Mouse (Mus musculus) urinary bladder, postnatal 0 days (tissue): ENCODE results near the gene Men1. TPM values are rescaled to one million over a fixed set of nuclear protein-coding genes. Genes with fewer than 3 reads are reported as not detected.

Experiments used
- microRNA-seq: library from miRNA; unstranded; fragments of <30 nt; microRNA quantifications from one replicate; pipeline ENCODE4, GENCODE M21; 2016
- polyA plus RNA-seq: library from polyadenylated mRNA; unstranded; fragments of >200 nt; fragmentation: Nextera tagmentation; extraction: Ambion mirVana; gene quantifications from 2 replicates; pipeline ENCODE4 v1.2.1, GENCODE M21; 2015

Gene Men1
- polyA plus RNA-seq: 30.0 and 30.7 TPM in 2 replicates

GRCm38 (mm10) chr19:6334673-6335457, at the start of gene Men1:
Men1 (plus strand) TSS chr19:6334979.

GRCm38 (mm10) chr19:6306137-6306551, 28.6 kb upstream of the Men1 start, which contains the start of gene Cdc42bpg:
Cdc42bpg (plus strand) TSS chr19:6306456.

GRCm38 (mm10) chr19:6340524-6341452, 6.0 kb downstream of the Men1 start, which contains the start of gene Map4k2:
Map4k2 (plus strand) TSS chr19:6341135.

GRCm38 (mm10) chr19:6363411-6364240, 28.8 kb downstream of the Men1 start, which contains the start of gene Sf1:
Sf1 (plus strand) TSS chr19:6363690.

GRCm38 (mm10) chr19:6384128-6384527, 49.3 kb downstream of the Men1 start, which contains the start of gene Pygm:
Pygm (plus strand) TSS chr19:6384399.

Small RNAs within 50 kb of the gene (microRNA-seq; reads per million reads assigned to microRNA genes)
- gene Mir6989: not detected

Other genes starting within 250 kb of the Men1 start
- gene Cdca5, start 250.0 kb upstream of the Men1 start, polyA plus RNA-seq: 4.7 and 8.0 TPM in 2 replicates
- gene AC131692.1, start 240.6 kb upstream of the Men1 start, polyA plus RNA-seq: not detected in 2 replicates
- 0.08 TPM in 1 of 2 replicates, not detected in the other for gene Naaladl1, start 229.2 kb upstream of the Men1 start, polyA plus RNA-seq
- 23.3 and 26.6 TPM in 2 replicates for gene Sac3d1, start 216.3 kb upstream of the Men1 start, polyA plus RNA-seq
- gene Snx15, start 206.7 kb upstream of the Men1 start, polyA plus RNA-seq: 14.6 and 15.8 TPM in 2 replicates
- 0.28 and 0.30 TPM in 2 replicates for gene Batf2, start 194.0 kb upstream of the Men1 start, polyA plus RNA-seq
- 54.9 and 59.2 TPM in 2 replicates for gene Arl2, start 193.4 kb upstream of the Men1 start, polyA plus RNA-seq
- not detected in 2 replicates for gene Majin, start 150.6 kb upstream of the Men1 start, polyA plus RNA-seq
- 0.37 and 0.65 TPM in 2 replicates for gene Gpha2, start 108.6 kb upstream of the Men1 start, polyA plus RNA-seq
- 19.3 and 25.7 TPM in 2 replicates for gene Ppp2r5b, start 99.1 kb upstream of the Men1 start, polyA plus RNA-seq
- gene Atg2a, start 93.3 kb upstream of the Men1 start, polyA plus RNA-seq: 4.8 and 5.1 TPM in 2 replicates
- gene Ehd1, start 58.3 kb upstream of the Men1 start, polyA plus RNA-seq: 117 and 130 TPM in 2 replicates
- gene Cdc42bpg, start 28.5 kb upstream of the Men1 start, polyA plus RNA-seq: 1.1 and 1.4 TPM in 2 replicates
- 6.8 and 7.1 TPM in 2 replicates for gene Map4k2, start 6.2 kb downstream of the Men1 start, polyA plus RNA-seq
- 47.8 and 62.7 TPM in 2 replicates for gene Sf1, start 28.7 kb downstream of the Men1 start, polyA plus RNA-seq
- 20.6 and 23.6 TPM in 2 replicates for gene Pygm, start 49.4 kb downstream of the Men1 start, polyA plus RNA-seq
- 128 and 137 TPM in 2 replicates for gene Rasgrp2, start 64.4 kb downstream of the Men1 start, polyA plus RNA-seq
- 0.61 and 1.1 TPM in 2 replicates for gene Nrxn2, start 83.8 kb downstream of the Men1 start, polyA plus RNA-seq
- gene Slc22a12, start 208.1 kb downstream of the Men1 start, polyA plus RNA-seq: not detected in 2 replicates